Mouse (Mus musculus) heart, embryonic 11.5 days (tissue): ENCODE measurements around the gene Hmgb3. TPM values are rescaled to one million over a fixed set of nuclear protein-coding genes. Genes with fewer than 3 reads are reported as not detected.

Source experiments
- ATAC-seq: fragments of 200-750 bp; cut with Nextera tagmentation; replicated peaks from 2 replicates; pipeline ENCODE4 v1.8.0; 2017; ENCODE audit warnings: moderate library complexity; ENCODE audit not compliant: insufficient number of reproducible peaks, low FRiP score, low TSS enrichment
- H3K27ac ChIP-seq: fragments of 300-500 bp; sonication (generic); 2 replicates; pipeline ENCODE4 v1.5.1; 2014; ENCODE audit warnings: mild to moderate bottlenecking, low read depth, low read length
- H3K27me3 ChIP-seq: fragments of 300-500 bp; sonication (generic); 2 replicates; pipeline ENCODE4 v1.6.1; 2014; ENCODE audit warnings: mild to moderate bottlenecking, low read length, mixed read lengths; ENCODE audit not compliant: control insufficient read depth, insufficient read depth
- H3K36me3 ChIP-seq: fragments of 300-500 bp; sonication (generic); 2 replicates; pipeline ENCODE4 v1.6.1; 2014; ENCODE audit warnings: mild to moderate bottlenecking, low read length, moderate library complexity, mixed read lengths; ENCODE audit not compliant: control insufficient read depth, insufficient read depth
- H3K4me1 ChIP-seq: fragments of 300-500 bp; sonication (generic); 2 replicates; pipeline ENCODE4 v1.6.1; 2014; ENCODE audit warnings: low read length; ENCODE audit not compliant: control insufficient read depth, insufficient read depth
- H3K4me2 ChIP-seq: fragments of 300-500 bp; sonication (generic); 2 replicates; pipeline ENCODE4 v1.6.1; 2014; ENCODE audit warnings: mild to moderate bottlenecking, moderate library complexity
- H3K4me3 ChIP-seq: fragments of 300-500 bp; sonication (generic); 2 replicates; pipeline ENCODE4 v1.5.1; 2014; ENCODE audit warnings: low read depth, low read length
- H3K9ac ChIP-seq: fragments of 300-500 bp; sonication (generic); 2 replicates; pipeline ENCODE4 v1.6.1; 2014; ENCODE audit warnings: mild to moderate bottlenecking, low read depth, low read length, moderate library complexity
- H3K9me3 ChIP-seq: fragments of 300-500 bp; sonication (generic); replicated peaks from 2 replicates; pipeline ENCODE4 v1.6.1; 2016; ENCODE audit warnings: low read length; ENCODE audit not compliant: control insufficient read depth
- WGBS: fragments of 180-500 bp; shearing (Covaris S2); extraction: QIAGEN DNeasy Blood & Tissue Kit; methylation state at CpG from one replicate; pipeline ENCODE4 v1.1.7; 2014; ENCODE audit not compliant: insufficient replicate concordance; 5-methylcytosine and 5-hydroxymethylcytosine counted together
- polyA plus RNA-seq: library from polyadenylated mRNA; unstranded; fragments of >200 nt; fragmentation: Nextera tagmentation; extraction: Ambion mirVana; gene quantifications from 2 replicates; pipeline ENCODE4 v1.2.1, GENCODE M21; 2014

The Hmgb3 gene
- polyA plus RNA-seq, 1 experiment from 2014 or later = 179 TPM

DNA sequence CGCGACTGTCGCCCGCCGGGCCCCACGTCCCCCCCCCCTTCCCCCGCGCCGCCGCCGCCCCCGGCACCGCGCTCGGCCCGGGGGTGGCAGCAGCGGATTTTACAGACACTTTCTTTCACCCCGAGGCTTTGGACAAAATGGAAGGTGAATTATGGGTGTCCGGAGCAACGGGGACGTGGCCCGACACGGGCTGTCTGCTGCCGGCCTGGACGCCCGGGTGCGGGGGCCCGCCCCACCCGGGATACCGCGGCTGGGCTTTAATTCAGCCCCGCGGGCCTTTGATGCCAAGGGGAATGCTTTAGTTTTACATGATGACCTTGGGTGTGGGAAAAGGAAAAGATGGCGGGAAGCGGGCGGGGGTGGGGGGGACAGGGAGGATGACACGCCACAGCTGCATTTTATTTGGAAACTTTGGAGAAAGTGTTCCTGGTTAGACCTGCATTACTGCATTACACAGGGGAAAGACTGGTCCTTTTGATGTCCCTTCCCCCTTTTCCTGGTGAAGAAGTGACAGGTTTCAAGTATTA, 1.3 kb downstream of the Hmgb3 start:
- ATAC-seq = no peak
- Histone ChIP-seq H3K36me3 (no peaks in the 10 kb centered on the region), H3K4me3 (peak overlapping the region; percentile 74), H3K9ac (peak overlapping the region; percentile 95), H3K4me1 (no peaks in the 10 kb centered on the region), H3K9me3 (0 out of 2 replicates have a peak, but pooled peaks cover 2% of the 10 kb centered on the region), H3K27me3 (peaks cover 13% of the 10 kb centered on the region), H3K4me2 (peak overlapping the region; percentile 65), H3K27ac (peak overlapping the region; percentile 95)
- WGBS = 14% methylated on average over 23 of the region's 37 CpGs

GRCm38 (mm10) chrX:71559336-71559735, 3.6 kb downstream of the Hmgb3 start:
- no peak overlapping the region for H3K27ac ChIP-seq
- no peaks in the 10 kb centered on the region for H3K36me3 ChIP-seq
- H3K4me2 ChIP-seq = no peak overlapping the region
- H3K4me3 ChIP-seq = no peak overlapping the region
- ATAC-seq = no peak
- H3K9me3 ChIP-seq = 0 out of 2 replicates have a peak, but pooled peaks cover 2% of the 10 kb centered on the region
- no peak overlapping the region for H3K9ac ChIP-seq
- 88% methylated on average over 2 of the region's 2 CpGs for WGBS
- H3K4me1 ChIP-seq = no peaks in the 10 kb centered on the region
- peaks cover 11% of the 10 kb centered on the region; the same call in 1 of the 2 replicates for H3K27me3 ChIP-seq

DNA sequence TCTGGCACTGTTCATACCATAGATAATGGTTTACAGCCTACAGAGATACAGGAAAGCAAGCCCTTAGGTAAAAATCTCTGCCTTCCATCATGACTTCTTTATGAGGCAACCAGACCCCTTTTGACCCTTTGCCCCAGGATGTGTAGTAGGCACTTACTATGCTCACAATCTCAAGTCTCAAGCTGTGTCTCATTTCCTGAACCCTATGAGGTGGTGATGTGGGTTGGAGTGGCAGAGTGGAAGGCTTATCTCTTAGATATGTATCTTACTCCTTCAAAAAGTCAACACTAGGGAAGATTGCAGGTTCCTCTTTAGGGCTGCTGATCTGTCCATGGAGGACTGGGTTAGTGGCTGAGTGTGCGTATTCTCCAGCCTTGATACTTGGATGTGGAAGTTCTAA, 5.1 kb downstream of the Hmgb3 start:
- Histone ChIP-seq H3K4me2 (no peak overlapping the region), H3K27me3 (0 out of 2 replicates have a peak, but pooled peaks cover 3% of the 10 kb centered on the region)
- no peak for ATAC-seq

DNA sequence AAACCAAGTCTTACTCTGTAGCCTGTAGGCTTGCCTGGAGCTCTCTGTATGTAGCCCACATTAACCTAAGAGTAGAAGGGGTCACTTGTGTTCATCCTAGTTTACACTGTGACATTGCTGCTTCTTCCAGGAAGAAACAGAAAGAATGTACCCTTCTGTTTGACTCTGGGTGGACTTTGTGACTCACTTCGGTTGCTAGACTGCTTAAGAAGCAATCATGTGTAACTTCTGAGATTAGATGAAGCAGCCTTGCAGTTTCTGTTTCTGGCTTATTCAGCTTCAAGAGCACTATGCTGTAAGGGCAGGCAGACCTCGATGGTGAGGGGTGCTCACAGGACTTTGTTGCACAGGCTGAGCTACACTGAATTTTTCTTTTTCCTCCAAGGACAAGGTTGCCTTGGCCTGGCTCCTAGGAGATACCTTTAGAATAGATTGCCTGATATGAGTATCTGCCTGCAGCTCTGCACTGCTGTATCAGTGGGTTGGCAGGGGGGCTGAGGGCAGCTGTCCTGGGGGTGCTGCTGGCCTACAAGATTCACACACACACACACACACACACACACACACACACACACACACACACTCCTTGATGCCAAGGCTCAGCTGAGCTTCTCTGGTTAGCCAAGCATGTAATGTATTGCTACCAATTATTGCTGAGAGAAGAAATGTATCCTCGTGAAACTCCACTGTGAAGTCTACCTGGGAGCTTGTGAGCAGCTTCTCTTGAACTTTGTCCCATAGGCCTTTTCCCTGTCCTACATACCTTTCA, 17.6 kb downstream of the Hmgb3 start:
- WGBS = 56% methylated on average over 3 of the region's 3 CpGs
- Histone ChIP-seq H3K36me3 (no peaks in the 10 kb centered on the region), H3K9me3 (no peaks in the 10 kb centered on the region), H3K27me3 (no peaks in the 10 kb centered on the region; the same call in 1 of the 2 replicates), H3K4me1 (no peaks in the 10 kb centered on the region), H3K9ac (no peak overlapping the region), H3K27ac (no peak overlapping the region), H3K4me2 (no peak overlapping the region), H3K4me3 (no peak overlapping the region)
- ATAC-seq = no peak

More for the DNA sequence above, 5.1 kb downstream of the Hmgb3 start:
- Histone ChIP-seq H3K4me3 (no peak overlapping the region), H3K9me3 (0 out of 2 replicates have a peak, but pooled peaks cover 2% of the 10 kb centered on the region), H3K36me3 (no peaks in the 10 kb centered on the region), H3K27ac (no peak overlapping the region), H3K4me1 (no peaks in the 10 kb centered on the region), H3K9ac (no peak overlapping the region)
- 82% methylated on average over 1 of the region's 1 CpGs for WGBS

- no peak overlapping the region for H3K4me3 ChIP-seq
- H3K9ac ChIP-seq = no peak overlapping the region
- H3K4me2 ChIP-seq = no peak overlapping the region
- no peaks in the 10 kb centered on the region for H3K9me3 ChIP-seq
- H3K36me3 ChIP-seq = no peaks in the 10 kb centered on the region
- H3K27me3 ChIP-seq = no peaks in the 10 kb centered on the region; the same call in 1 of the 2 replicates
- no peak overlapping the region for H3K27ac ChIP-seq
- H3K4me1 ChIP-seq = no peaks in the 10 kb centered on the region
- no peak for ATAC-seq
- WGBS = 39% methylated on average over 2 of the region's 2 CpGs
These were observed 19.8 kb downstream of the Hmgb3 start for GRCm38 (mm10) chrX:71575550-71575949.

GRCm38 (mm10) chrX:71589181-71589580, 33.5 kb downstream of the Hmgb3 start:
- Histone ChIP-seq H3K4me2 (no peak overlapping the region), H3K36me3 (no peaks in the 10 kb centered on the region), H3K27ac (no peak overlapping the region), H3K4me3 (no peak overlapping the region), H3K4me1 (no peaks in the 10 kb centered on the region), H3K27me3 (no peaks in the 10 kb centered on the region), H3K9me3 (no peaks in the 10 kb centered on the region), H3K9ac (no peak overlapping the region)
- WGBS = 67% methylated on average over 1 of the region's 1 CpGs
- no peak for ATAC-seq

DNA sequence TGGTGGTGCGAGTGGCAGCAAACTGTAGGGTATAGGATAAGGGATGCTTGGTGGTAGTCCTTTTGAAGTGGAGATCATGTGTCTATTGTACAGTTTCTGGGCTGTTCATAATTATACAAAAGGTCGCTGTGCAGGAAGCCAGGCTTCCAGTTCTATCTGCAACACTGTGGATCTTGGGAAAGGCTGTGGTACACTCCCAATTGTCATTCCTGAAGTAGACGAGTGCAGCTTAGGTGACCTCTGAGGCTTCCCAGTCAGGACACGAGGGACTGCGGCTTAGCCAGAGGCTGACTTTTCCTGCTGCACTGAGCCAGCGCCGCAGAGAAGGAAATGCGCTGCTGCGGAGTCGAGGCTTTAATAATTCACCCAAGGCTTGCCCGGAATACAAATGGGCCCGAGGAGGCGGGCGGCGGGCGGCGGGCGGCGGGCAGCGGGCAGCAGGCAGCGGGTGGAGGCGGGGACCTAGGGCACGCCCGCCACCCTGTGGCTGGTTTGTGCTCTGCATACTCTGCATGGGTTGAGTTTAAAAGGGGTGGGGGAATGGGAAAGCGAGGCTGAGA, 45.4 kb downstream of the Hmgb3 start:
- H3K9ac ChIP-seq = no peak overlapping the region
- peak overlapping the region; percentile 31 for H3K4me3 ChIP-seq

More for the DNA sequence above, 45.4 kb downstream of the Hmgb3 start:
- no peak overlapping the region for H3K27ac ChIP-seq
- WGBS = 22% methylated on average over 25 of the region's 25 CpGs
- H3K4me2 ChIP-seq = peak overlapping the region; percentile 65
- H3K27me3 ChIP-seq = peaks cover 13% of the 10 kb centered on the region; the same call in 1 of the 2 replicates
- H3K36me3 ChIP-seq = no peaks in the 10 kb centered on the region
- ATAC-seq = no peak
- H3K9me3 ChIP-seq = no peaks in the 10 kb centered on the region
- H3K4me1 ChIP-seq = no peaks in the 10 kb centered on the region
